Mouse (Mus musculus): ENCODE measurements at regions not wholly inside any gene's neighbourhood (a gene's known extent, or its start where the extent isn't known, plus 50 kb on each side); places are given as distances from the start of the nearest gene placed in this dataset.

DNA sequence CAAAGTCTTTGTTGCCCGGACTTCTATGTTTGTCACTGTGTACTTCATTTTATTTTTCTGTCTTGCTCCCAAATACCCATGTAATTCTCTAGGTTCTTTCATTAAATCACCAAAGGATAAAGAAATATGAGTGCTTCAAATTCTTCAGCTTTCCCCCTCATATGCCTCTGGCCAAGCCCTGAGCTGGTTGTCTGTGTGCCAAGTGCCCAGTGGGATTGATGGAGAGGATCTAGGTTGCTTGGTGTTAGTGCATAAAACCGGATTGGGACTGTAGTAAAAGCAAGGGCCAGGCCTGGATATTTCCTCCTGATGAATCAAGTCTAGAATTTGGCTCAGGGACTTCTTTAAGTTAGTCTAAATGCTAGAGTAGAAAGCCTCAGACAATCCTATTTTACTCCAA, 229.0 kb downstream of the Sec61b start:
- Histone ChIP-seq H3K4me3 (ENCODE audit: insufficient read depth, low read length) (no peak overlapping the region), H3K27ac (ENCODE audit: insufficient read depth, low read length) (no peak overlapping the region), H3K4me1 (ENCODE audit: control insufficient read depth, insufficient read depth, low read length) (no peaks in the 10 kb centered on the region)
- no peak for TF ChIP-seq CTCF (IDR thresholded peaks at IDR 0.05; ENCODE audit: borderline replicate concordance, insufficient read depth, low read length)
- TF ChIP-seq POLR2A (IDR thresholded peaks at IDR 0.05; ENCODE audit: low read depth, low read length), result no peak

DNA sequence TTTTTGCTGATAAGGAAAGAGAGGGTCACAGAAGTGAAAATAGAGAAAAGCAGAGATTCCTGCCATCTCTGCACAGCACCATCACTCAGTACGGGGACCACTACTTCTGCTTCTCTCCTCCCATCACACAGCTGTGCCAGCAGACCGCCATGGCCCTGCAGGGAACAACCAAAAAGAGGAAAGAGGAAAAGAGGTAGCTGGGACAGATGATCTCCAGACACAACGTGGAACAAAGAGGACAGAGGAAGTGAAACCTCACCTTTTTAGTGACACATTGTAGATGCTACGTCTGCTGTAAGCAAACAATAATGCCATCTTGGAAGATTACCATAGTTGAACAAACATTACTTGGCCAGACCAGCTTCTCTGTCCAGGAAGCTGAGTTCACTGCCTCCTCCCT, 230.1 kb downstream of the Sec61b start:
- Histone ChIP-seq H3K27ac (ENCODE audit: insufficient read depth, low read length) (no peak overlapping the region), H3K4me1 (ENCODE audit: control insufficient read depth, insufficient read depth, low read length) (no peaks in the 10 kb centered on the region), H3K4me3 (ENCODE audit: insufficient read depth, low read length) (no peak overlapping the region)
- TF ChIP-seq POLR2A (IDR thresholded peaks at IDR 0.05; ENCODE audit: low read depth, low read length) (no peak), CTCF (IDR thresholded peaks at IDR 0.05; ENCODE audit: borderline replicate concordance, insufficient read depth, low read length) (no peak)

DNA sequence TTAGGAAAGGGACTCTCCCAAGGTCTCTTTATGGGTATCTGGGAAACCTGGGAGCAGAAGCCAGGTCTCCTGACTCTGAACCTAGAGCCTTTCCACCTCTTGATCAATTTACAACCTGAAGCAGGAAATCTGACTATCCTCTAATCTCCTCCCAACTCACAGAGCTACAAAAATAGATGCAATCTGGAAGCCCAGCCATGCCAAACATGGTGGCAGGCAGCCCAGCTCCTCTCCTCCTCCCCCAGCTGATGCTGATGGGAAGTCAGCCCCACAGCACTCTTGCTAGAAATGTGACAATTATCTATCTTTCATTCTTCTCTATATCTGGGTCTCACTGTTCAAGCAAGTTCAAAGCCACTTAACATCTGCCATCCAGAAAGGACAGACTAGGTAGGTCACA, 233.5 kb downstream of the Sec61b start:
- TF ChIP-seq POLR2A (IDR thresholded peaks at IDR 0.05; ENCODE audit: low read depth, low read length), result no peak
- no peak for TF ChIP-seq CTCF (IDR thresholded peaks at IDR 0.05; ENCODE audit: borderline replicate concordance, insufficient read depth, low read length)
- no peak overlapping the region for H3K27ac ChIP-seq (ENCODE audit: insufficient read depth, low read length)

DNA sequence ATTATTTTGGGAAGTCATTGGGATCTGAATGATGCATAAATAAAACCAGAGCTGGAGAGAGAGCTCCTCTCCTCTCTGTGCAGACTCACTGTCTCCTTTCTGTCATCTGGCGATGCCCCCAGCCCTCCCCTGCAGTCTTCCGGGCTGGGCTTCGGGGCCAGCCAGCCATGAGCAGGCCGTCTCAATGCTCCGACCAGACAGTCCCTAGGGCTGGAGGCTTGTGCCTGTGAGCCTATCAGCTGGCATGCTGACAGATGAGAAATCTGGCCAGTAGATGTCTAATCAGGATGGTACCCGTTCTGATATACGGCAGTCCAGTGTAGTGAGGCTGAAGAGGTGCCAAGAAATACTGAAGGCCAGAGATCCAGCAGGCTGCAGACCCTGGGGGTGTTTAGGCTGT, 238.9 kb downstream of the Sec61b start:
- no peak overlapping the region for H3K4me3 ChIP-seq (ENCODE audit: insufficient read depth, low read length)

More for the DNA sequence above, 233.5 kb downstream of the Sec61b start:
- H3K4me1 ChIP-seq (ENCODE audit: control insufficient read depth, insufficient read depth, low read length), result no peaks in the 10 kb centered on the region
- H3K4me3 ChIP-seq (ENCODE audit: insufficient read depth, low read length), result no peak overlapping the region

DNA sequence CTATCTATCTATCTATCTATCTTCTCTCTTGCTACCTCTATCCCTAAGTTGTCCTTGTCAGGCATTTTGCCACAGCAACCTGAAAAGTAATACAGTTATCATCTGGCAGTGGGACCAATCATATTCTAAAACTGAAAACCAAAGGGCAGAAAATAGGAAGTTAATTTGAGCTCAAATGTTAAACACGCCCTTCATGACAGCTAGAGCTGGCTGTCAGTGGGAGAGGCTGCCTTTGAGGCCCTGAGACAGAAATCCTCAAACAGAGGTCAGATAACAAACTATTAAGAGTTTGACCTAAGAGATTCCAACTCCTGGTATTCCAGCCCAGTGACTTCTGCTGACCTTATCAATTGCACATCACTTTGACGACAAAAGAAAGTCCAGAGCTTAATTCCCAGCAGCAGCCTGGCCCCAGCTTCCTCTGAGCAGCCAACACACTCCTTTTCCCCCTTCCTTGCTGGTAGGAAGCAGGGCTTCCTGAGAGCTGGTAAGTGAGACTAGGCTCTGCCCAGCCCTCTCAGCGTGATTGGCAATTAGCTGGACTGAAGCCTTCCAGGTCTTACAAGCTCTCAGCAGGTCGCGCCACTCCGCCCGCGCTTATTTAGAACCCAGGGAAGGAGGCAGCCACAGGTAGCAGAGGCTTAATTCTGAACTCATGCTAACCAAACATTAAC, 250.0 kb downstream of the Sec61b start:
- TF ChIP-seq POLR2A (IDR thresholded peaks at IDR 0.05; ENCODE audit: low read depth, low read length) (no peak), CTCF (IDR thresholded peaks at IDR 0.05; ENCODE audit: borderline replicate concordance, insufficient read depth, low read length) (no peak)
- H3K4me3 ChIP-seq (ENCODE audit: insufficient read depth, low read length), result no peak overlapping the region
- H3K27ac ChIP-seq (ENCODE audit: insufficient read depth, low read length), result no peak overlapping the region
- H3K4me1 ChIP-seq (ENCODE audit: control insufficient read depth, insufficient read depth, low read length), result peaks cover 3% of the 10 kb centered on the region; the same call in 1 of the 2 replicates

More for the DNA sequence above, 238.9 kb downstream of the Sec61b start:
- Histone ChIP-seq H3K27ac (ENCODE audit: insufficient read depth, low read length) (no peak overlapping the region), H3K4me1 (ENCODE audit: control insufficient read depth, insufficient read depth, low read length) (no peaks in the 10 kb centered on the region)
- TF ChIP-seq POLR2A (IDR thresholded peaks at IDR 0.05; ENCODE audit: low read depth, low read length) (no peak), CTCF (IDR thresholded peaks at IDR 0.05; ENCODE audit: borderline replicate concordance, insufficient read depth, low read length) (no peak)

DNA sequence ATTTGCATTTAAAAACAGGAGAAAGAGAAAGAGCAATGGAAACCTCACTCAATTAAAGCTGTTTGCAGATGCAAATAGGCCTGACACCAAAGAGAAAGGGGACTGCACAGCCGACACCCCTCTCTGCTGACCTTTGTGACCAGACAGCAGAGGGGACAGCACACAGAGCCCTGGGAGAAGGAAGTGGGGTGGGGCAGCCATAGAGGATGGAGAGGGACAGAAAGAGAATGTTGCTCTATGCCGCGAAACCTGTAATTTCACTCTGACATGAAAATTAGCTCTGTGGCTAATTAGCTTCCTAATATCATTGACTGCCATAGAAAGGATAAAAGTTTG, 250.5 kb downstream of the Sec61b start:
- Histone ChIP-seq H3K27ac (ENCODE audit: insufficient read depth, low read length) (no peak overlapping the region), H3K4me3 (ENCODE audit: insufficient read depth, low read length) (no peak overlapping the region), H3K4me1 (ENCODE audit: control insufficient read depth, insufficient read depth, low read length) (peaks cover 3% of the 10 kb centered on the region; the same call in 1 of the 2 replicates)
- TF ChIP-seq CTCF (IDR thresholded peaks at IDR 0.05; ENCODE audit: borderline replicate concordance, insufficient read depth, low read length) (no peak), POLR2A (IDR thresholded peaks at IDR 0.05; ENCODE audit: low read depth, low read length) (no peak)

DNA sequence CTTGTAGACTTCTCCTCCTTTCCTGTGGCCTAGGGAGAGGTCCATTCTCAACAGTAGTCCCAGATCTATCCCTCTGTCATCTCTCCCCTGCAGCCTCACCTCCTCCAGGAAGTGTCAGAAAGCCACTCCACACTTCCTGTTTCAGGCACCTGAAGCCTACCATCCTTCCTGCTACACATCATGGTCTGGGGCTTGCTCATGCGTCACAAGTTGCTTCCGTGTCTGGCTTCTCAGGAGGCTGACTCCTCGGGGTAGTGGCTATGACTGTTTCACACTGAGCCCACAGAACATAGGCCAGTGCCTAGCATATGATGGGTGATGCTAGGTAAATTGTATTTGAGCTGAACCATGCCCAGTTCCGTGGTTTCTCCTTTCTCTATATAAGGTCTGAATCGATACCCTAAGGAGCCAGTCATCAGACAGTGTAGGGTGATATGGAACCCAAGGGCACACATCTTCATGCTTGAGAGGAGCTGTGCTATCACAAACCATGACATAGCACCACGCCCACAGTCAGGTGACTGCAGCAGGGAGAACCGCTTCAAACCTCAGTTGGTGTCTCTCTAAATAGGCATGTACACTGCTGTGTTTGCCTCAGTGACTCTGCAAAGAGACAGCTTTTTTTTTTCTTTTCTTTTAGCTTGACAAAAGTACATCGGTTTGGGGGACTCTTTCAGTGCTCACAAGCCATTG, 272.2 kb downstream of the Sec61b start:
- Histone ChIP-seq H3K27ac (ENCODE audit: insufficient read depth, low read length) (no peak overlapping the region), H3K4me3 (ENCODE audit: insufficient read depth, low read length) (no peak overlapping the region), H3K4me1 (ENCODE audit: control insufficient read depth, insufficient read depth, low read length) (no peaks in the 10 kb centered on the region)
- TF ChIP-seq CTCF (IDR thresholded peaks at IDR 0.05; ENCODE audit: borderline replicate concordance, insufficient read depth, low read length) (no peak), POLR2A (IDR thresholded peaks at IDR 0.05; ENCODE audit: low read depth, low read length) (no peak)

DNA sequence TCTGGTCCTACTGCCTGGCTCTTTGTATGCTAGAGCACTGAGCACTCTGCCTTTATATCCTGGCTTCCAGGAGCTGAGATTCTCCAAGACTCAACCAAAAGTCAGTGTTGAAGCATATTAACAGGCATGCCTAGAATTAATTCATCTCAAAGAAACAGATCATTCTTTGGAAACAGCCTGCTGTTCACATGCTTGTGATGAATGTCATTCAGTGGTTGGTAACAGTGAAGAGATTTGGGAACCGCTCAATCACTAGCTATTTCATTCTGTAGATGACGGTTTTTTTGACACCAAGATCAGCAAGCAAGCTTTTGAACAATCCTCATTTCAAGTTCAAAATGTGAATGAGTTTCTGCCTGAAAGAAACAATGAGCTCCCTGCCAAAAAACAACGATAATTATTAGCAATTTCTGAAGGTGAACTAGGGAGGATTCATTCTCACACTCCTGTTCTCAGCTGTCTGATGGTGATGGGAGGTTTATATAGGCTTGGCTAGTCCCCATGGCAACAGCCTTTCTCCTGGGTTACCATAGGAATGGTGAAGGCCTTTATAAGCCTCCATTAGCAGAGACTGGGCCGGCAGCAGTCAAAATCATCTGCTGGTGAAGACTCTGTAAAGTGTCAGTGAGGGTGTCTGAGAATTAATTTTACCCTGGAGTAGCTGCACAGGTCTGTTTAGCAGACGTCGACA, 272.6 kb upstream of the Nr4a3 start:
- TF ChIP-seq CTCF (IDR thresholded peaks at IDR 0.05; ENCODE audit: borderline replicate concordance, insufficient read depth, low read length), result no peak
- no peak for TF ChIP-seq POLR2A (IDR thresholded peaks at IDR 0.05; ENCODE audit: low read depth, low read length)

DNA sequence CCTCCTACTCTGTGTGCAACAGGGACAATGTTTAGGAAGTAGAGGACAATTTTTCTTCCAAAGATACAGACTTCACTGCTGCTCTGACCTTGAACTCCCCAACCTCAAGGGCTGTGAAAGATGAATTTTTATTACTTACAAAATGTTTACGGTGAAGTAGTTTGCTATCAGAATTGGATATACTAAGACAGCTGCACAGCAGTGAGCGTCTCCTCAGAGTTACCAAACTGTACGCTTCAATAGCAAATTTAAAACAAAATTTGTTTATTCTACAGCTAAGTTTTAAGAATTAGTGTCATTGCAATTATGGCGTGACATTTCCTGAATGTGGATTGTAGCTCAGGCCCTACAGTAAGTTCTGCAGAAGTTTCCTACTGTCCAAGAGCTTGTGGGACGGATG, 270.3 kb upstream of the Nr4a3 start:
- no peak overlapping the region for H3K4me3 ChIP-seq (ENCODE audit: insufficient read depth, low read length)
- no peak overlapping the region for H3K27ac ChIP-seq (ENCODE audit: insufficient read depth, low read length)
- H3K4me1 ChIP-seq (ENCODE audit: control insufficient read depth, insufficient read depth, low read length), result no peaks in the 10 kb centered on the region
- TF ChIP-seq CTCF (IDR thresholded peaks at IDR 0.05; ENCODE audit: borderline replicate concordance, insufficient read depth, low read length) (no peak), POLR2A (IDR thresholded peaks at IDR 0.05; ENCODE audit: low read depth, low read length) (no peak)

More for the DNA sequence above, 272.6 kb upstream of the Nr4a3 start:
- Histone ChIP-seq H3K27ac (ENCODE audit: insufficient read depth, low read length) (no peak overlapping the region), H3K4me3 (ENCODE audit: insufficient read depth, low read length) (no peak overlapping the region), H3K4me1 (ENCODE audit: control insufficient read depth, insufficient read depth, low read length) (no peaks in the 10 kb centered on the region)

DNA sequence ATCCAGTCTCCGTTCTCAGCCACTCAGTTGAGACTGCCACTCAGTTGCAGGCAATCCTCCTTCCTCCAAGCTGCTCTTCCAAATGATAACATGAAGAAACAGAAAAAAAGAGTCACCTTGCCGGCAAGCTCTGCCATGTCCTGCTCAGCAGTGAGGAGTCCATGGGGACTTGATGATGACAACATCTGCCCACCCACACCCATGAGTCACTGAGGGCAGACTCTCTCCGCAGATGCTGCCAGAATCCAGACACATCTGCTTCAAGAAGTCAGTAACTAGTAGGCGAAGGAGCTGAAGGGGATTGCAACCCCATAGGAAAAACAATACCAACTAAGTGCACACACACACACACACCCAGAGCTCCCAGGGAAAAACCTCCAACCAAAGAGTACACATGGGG, 263.9 kb upstream of the Nr4a3 start:
- peaks cover 6% of the 10 kb centered on the region for H3K4me1 ChIP-seq (ENCODE audit: control insufficient read depth, insufficient read depth, low read length)
- no peak for TF ChIP-seq CTCF (IDR thresholded peaks at IDR 0.05; ENCODE audit: borderline replicate concordance, insufficient read depth, low read length)
- TF ChIP-seq POLR2A (IDR thresholded peaks at IDR 0.05; ENCODE audit: low read depth, low read length), result no peak
- H3K27ac ChIP-seq (ENCODE audit: insufficient read depth, low read length), result no peak overlapping the region
- no peak overlapping the region for H3K4me3 ChIP-seq (ENCODE audit: insufficient read depth, low read length)

Measured in embryonic fibroblast, embryonic 13.5 days (primary cell).